In genomic region chr10:80603364-80603763, GRCm38 (mm10) we compare ENCODE assay signal across 8 mouse cellular contexts. TPM values are rescaled to one million over a fixed set of nuclear protein-coding genes. Genes with fewer than 3 reads are reported as not detected.
A peak's percentile ranks its signal among the peaks of the same experiment; 100 is the strongest.
DNase-seq lines count a peak whose midpoint lies in the region; ATAC-seq and TF ChIP-seq lines count a peak whose summit lies in the region.

No protein-coding gene starts in this region.

- peak overlapping the region; percentile 66 for H3K9ac ChIP-seq in kidney, embryonic 15.5 days
- H3K9ac ChIP-seq in embryonic facial prominence, embryonic 11.5 days (replicated peaks; ENCODE audit: low read length): peak overlapping the region; percentile 68
- H3K9ac ChIP-seq in hindbrain, postnatal 0 days (replicated peaks; ENCODE audit: low read length): peak overlapping the region; percentile 65
- H3K9ac ChIP-seq in midbrain, embryonic 15.5 days: peak overlapping the region; percentile 50

- H3K27me3 ChIP-seq in kidney, embryonic 15.5 days: peaks cover 2% of the 10 kb centered on the region; the same call in 1 of the 2 replicates
- H3K27me3 ChIP-seq in embryonic facial prominence, embryonic 11.5 days (ENCODE audit: control insufficient read depth, insufficient read depth, low read length): no peaks in the 10 kb centered on the region
- no peaks in the 10 kb centered on the region for H3K27me3 ChIP-seq in hindbrain, postnatal 0 days (ENCODE audit: insufficient read depth, low read length)
- H3K27me3 ChIP-seq in midbrain, embryonic 15.5 days (replicated peaks): no peaks in the 10 kb centered on the region

- H3K4me1 ChIP-seq in kidney, embryonic 15.5 days: peaks cover 24% of the 10 kb centered on the region
- H3K4me1 ChIP-seq in embryonic facial prominence, embryonic 11.5 days (ENCODE audit: control insufficient read depth, insufficient read depth, low read length): peaks cover 7% of the 10 kb centered on the region
- peaks cover 14% of the 10 kb centered on the region for H3K4me1 ChIP-seq in hindbrain, postnatal 0 days (ENCODE audit: insufficient read depth, low read length)
- H3K4me1 ChIP-seq in midbrain, embryonic 15.5 days: peaks cover 19% of the 10 kb centered on the region

- H3K27ac ChIP-seq in kidney, embryonic 15.5 days: peak overlapping the region; percentile 90
- 0 out of 2 replicates have a peak overlapping the region, but pooled peaks have one; percentile 35 for H3K27ac ChIP-seq in embryonic facial prominence, embryonic 11.5 days (replicated peaks; ENCODE audit: low read depth, low read length)
- H3K27ac ChIP-seq in hindbrain, postnatal 0 days: peak overlapping the region; percentile 91
- peak overlapping the region; percentile 90 for H3K27ac ChIP-seq in midbrain, embryonic 15.5 days

- 28% methylated on average over 7 of the region's 7 CpGs for WGBS in kidney, embryonic 15.5 days
- 31% methylated on average over 7 of the region's 7 CpGs for WGBS in embryonic facial prominence, embryonic 11.5 days
- 37% methylated on average over 7 of the region's 7 CpGs for WGBS in hindbrain, postnatal 0 days
- WGBS in midbrain, embryonic 15.5 days: 32% methylated on average over 7 of the region's 7 CpGs

- H3K4me3 ChIP-seq in kidney, embryonic 15.5 days (replicated peaks): peak overlapping the region; percentile 70
- H3K4me3 ChIP-seq in embryonic facial prominence, embryonic 11.5 days (ENCODE audit: low read depth, low read length): peak overlapping the region; percentile 66
- peak overlapping the region; percentile 75 for H3K4me3 ChIP-seq in hindbrain, postnatal 0 days (ENCODE audit: low read length)
- H3K4me3 ChIP-seq in midbrain, embryonic 15.5 days: peak overlapping the region; percentile 70

- H3K9me3 ChIP-seq in kidney, embryonic 15.5 days (replicated peaks): no peaks in the 10 kb centered on the region
- H3K9me3 ChIP-seq in embryonic facial prominence, embryonic 11.5 days (replicated peaks; ENCODE audit: control insufficient read depth, low read length): no peaks in the 10 kb centered on the region
- H3K9me3 ChIP-seq in hindbrain, postnatal 0 days (ENCODE audit: low read length): no peaks in the 10 kb centered on the region
- no peaks in the 10 kb centered on the region for H3K9me3 ChIP-seq in midbrain, embryonic 15.5 days

- peak overlapping the region; percentile 79 for H3K4me2 ChIP-seq in kidney, embryonic 15.5 days
- H3K4me2 ChIP-seq in embryonic facial prominence, embryonic 11.5 days (ENCODE audit: low read depth, low read length): peak overlapping the region; percentile 70
- H3K4me2 ChIP-seq in hindbrain, postnatal 0 days (ENCODE audit: low read depth, low read length): peak overlapping the region; percentile 89
- peak overlapping the region; percentile 69 for H3K4me2 ChIP-seq in midbrain, embryonic 15.5 days

- DNase-seq in kidney, adult 9 months: no peak
- DNase-seq in embryonic facial prominence, embryonic 11.5 days (ENCODE audit: low spot score): no peak
- DNase-seq in hindbrain, postnatal 0 days (ENCODE audit: low spot score): no peak
- no peak for DNase-seq in layer of hippocampus, postnatal 14 days (ENCODE audit: low spot score in 2 of 2)

- H3K36me3 ChIP-seq in kidney, embryonic 15.5 days: peaks cover 24% of the 10 kb centered on the region
- peaks cover 7% of the 10 kb centered on the region for H3K36me3 ChIP-seq in embryonic facial prominence, embryonic 11.5 days (replicated peaks; ENCODE audit: control insufficient read depth, insufficient read depth, low read depth, low read length)
- peaks cover 21% of the 10 kb centered on the region for H3K36me3 ChIP-seq in hindbrain, postnatal 0 days (ENCODE audit: insufficient read depth, low read length)
- peaks cover 13% of the 10 kb centered on the region; the same call in 1 of the 2 replicates for H3K36me3 ChIP-seq in midbrain, embryonic 15.5 days (replicated peaks)

- TF ChIP-seq CTCF in hindbrain, postnatal 0 days (IDR thresholded peaks at IDR 0.05; ENCODE audit: low read depth): no peak

- no peak for ATAC-seq in kidney, embryonic 15.5 days (replicated peaks; ENCODE audit: low FRiP score)
- no peak for ATAC-seq in embryonic facial prominence, embryonic 11.5 days (replicated peaks; ENCODE audit: insufficient number of reproducible peaks, low FRiP score, low TSS enrichment, low read depth)
- no peak for ATAC-seq in hindbrain, postnatal 0 days
- peak; percentile 21 for ATAC-seq in midbrain, embryonic 15.5 days (replicated peaks)
- ATAC-seq in frontal cortex, adult (ENCODE audit: low TSS enrichment): no peak
- ATAC-seq in megakaryocyte progenitor cell, adult 5-6 weeks (replicated peaks; ENCODE audit: poor library complexity): no peak

RNA-seq across cellular contexts. Expression of gene Adat3, which starts 0.7 kb away (rescaled TPM):
- polyA plus RNA-seq in kidney, embryonic 15.5 days (2015; fragmentation: Nextera tagmentation; extraction: Ambion mirVana): 7.0 and 8.6 TPM in 2 replicates
- polyA plus RNA-seq in embryonic facial prominence, embryonic 11.5 days (2014; fragmentation: Nextera tagmentation; extraction: Ambion mirVana): 5.7 and 5.8 TPM in 2 replicates
- 7.3 and 11.4 TPM in 2 replicates for total RNA-seq in hindbrain, postnatal 0 days (2014; rRNA removed)
- polyA plus RNA-seq in hindbrain, postnatal 0 days (2015; fragmentation: Nextera tagmentation; extraction: Ambion mirVana): 3.6 and 4.0 TPM in 2 replicates
- polyA plus RNA-seq in midbrain, embryonic 15.5 days (2015; fragmentation: Nextera tagmentation; extraction: Ambion mirVana): 6.0 and 6.9 TPM in 2 replicates
- total RNA-seq in layer of hippocampus, postnatal 14 days (2021): 1 to 10 TPM; 2.3 to 2.8 TPM
- total RNA-seq in megakaryocyte progenitor cell, adult 5-6 weeks (2015): 0.57 and 0.81 TPM in 2 replicates
- 0.08 TPM in 1 of 2 replicates, not detected in the other for total RNA-seq in megakaryocyte progenitor cell, adult 5-6 weeks (2017)

RNA-seq across cellular contexts. Expression of gene Scamp4, which starts 0.7 kb away (rescaled TPM):
- polyA plus RNA-seq in kidney, embryonic 15.5 days (2015; fragmentation: Nextera tagmentation; extraction: Ambion mirVana): 93.5 and 107 TPM in 2 replicates
- 62.4 and 64.9 TPM in 2 replicates for polyA plus RNA-seq in embryonic facial prominence, embryonic 11.5 days (2014; fragmentation: Nextera tagmentation; extraction: Ambion mirVana)
- total RNA-seq in hindbrain, postnatal 0 days (2014; rRNA removed): 39.5 and 43.2 TPM in 2 replicates
- polyA plus RNA-seq in hindbrain, postnatal 0 days (2015; fragmentation: Nextera tagmentation; extraction: Ambion mirVana): 68.3 and 69.1 TPM in 2 replicates
- polyA plus RNA-seq in midbrain, embryonic 15.5 days (2015; fragmentation: Nextera tagmentation; extraction: Ambion mirVana): 65.0 and 66.2 TPM in 2 replicates
- total RNA-seq in layer of hippocampus, postnatal 14 days (2021): 10 to 100 TPM; 38.5 to 40.7 TPM
- total RNA-seq in megakaryocyte progenitor cell, adult 5-6 weeks (2015): 25.9 and 27.2 TPM in 2 replicates
- 11.2 and 15.9 TPM in 2 replicates for total RNA-seq in megakaryocyte progenitor cell, adult 5-6 weeks (2017)

RNA-seq across cellular contexts. Expression of gene Gm49322, which starts 2.5 kb away (rescaled TPM):
- polyA plus RNA-seq in kidney, embryonic 15.5 days (2015; fragmentation: Nextera tagmentation; extraction: Ambion mirVana): 4.5 and 5.3 TPM in 2 replicates
- 1.4 and 1.5 TPM in 2 replicates for polyA plus RNA-seq in embryonic facial prominence, embryonic 11.5 days (2014; fragmentation: Nextera tagmentation; extraction: Ambion mirVana)
- 0.54 and 2.2 TPM in 2 replicates for total RNA-seq in hindbrain, postnatal 0 days (2014; rRNA removed)
- 1.1 TPM in 2 replicates for polyA plus RNA-seq in hindbrain, postnatal 0 days (2015; fragmentation: Nextera tagmentation; extraction: Ambion mirVana)
- 4.6 and 5.0 TPM in 2 replicates for polyA plus RNA-seq in midbrain, embryonic 15.5 days (2015; fragmentation: Nextera tagmentation; extraction: Ambion mirVana)
- 1 to 10 TPM; 2.5 to 2.8 TPM for total RNA-seq in layer of hippocampus, postnatal 14 days (2021)
- 0.17 and 0.57 TPM in 2 replicates for total RNA-seq in megakaryocyte progenitor cell, adult 5-6 weeks (2015)
- total RNA-seq in megakaryocyte progenitor cell, adult 5-6 weeks (2017): 0.61 TPM in 1 of 2 replicates, not detected in the other

RNA-seq across cellular contexts. Expression of gene Abhd17a, which starts 13.2 kb away (rescaled TPM):
- polyA plus RNA-seq in kidney, embryonic 15.5 days (2015; fragmentation: Nextera tagmentation; extraction: Ambion mirVana): 93.5 and 95.4 TPM in 2 replicates
- 94.8 and 111 TPM in 2 replicates for polyA plus RNA-seq in embryonic facial prominence, embryonic 11.5 days (2014; fragmentation: Nextera tagmentation; extraction: Ambion mirVana)
- total RNA-seq in hindbrain, postnatal 0 days (2014; rRNA removed): 389 and 721 TPM in 2 replicates
- polyA plus RNA-seq in hindbrain, postnatal 0 days (2015; fragmentation: Nextera tagmentation; extraction: Ambion mirVana): 159 and 171 TPM in 2 replicates
- polyA plus RNA-seq in midbrain, embryonic 15.5 days (2015; fragmentation: Nextera tagmentation; extraction: Ambion mirVana): 126 and 152 TPM in 2 replicates
- 100 to 1,000 TPM; 189 to 197 TPM for total RNA-seq in layer of hippocampus, postnatal 14 days (2021)
- total RNA-seq in megakaryocyte progenitor cell, adult 5-6 weeks (2015): 59.7 and 79.8 TPM in 2 replicates
- total RNA-seq in megakaryocyte progenitor cell, adult 5-6 weeks (2017): 20.5 and 29.4 TPM in 2 replicates

RNA-seq across cellular contexts. Expression of gene Csnk1g2, which starts 19.3 kb away (rescaled TPM):
- polyA plus RNA-seq in kidney, embryonic 15.5 days (2015; fragmentation: Nextera tagmentation; extraction: Ambion mirVana): 156 and 183 TPM in 2 replicates
- polyA plus RNA-seq in embryonic facial prominence, embryonic 11.5 days (2014; fragmentation: Nextera tagmentation; extraction: Ambion mirVana): 93.4 and 97.9 TPM in 2 replicates
- total RNA-seq in hindbrain, postnatal 0 days (2014; rRNA removed): 128 and 156 TPM in 2 replicates
- 94.3 and 95.5 TPM in 2 replicates for polyA plus RNA-seq in hindbrain, postnatal 0 days (2015; fragmentation: Nextera tagmentation; extraction: Ambion mirVana)
- polyA plus RNA-seq in midbrain, embryonic 15.5 days (2015; fragmentation: Nextera tagmentation; extraction: Ambion mirVana): 107 and 123 TPM in 2 replicates
- 100 to 1,000 TPM; 176 to 180 TPM for total RNA-seq in layer of hippocampus, postnatal 14 days (2021)
- 39.1 and 43.1 TPM in 2 replicates for total RNA-seq in megakaryocyte progenitor cell, adult 5-6 weeks (2015)
- total RNA-seq in megakaryocyte progenitor cell, adult 5-6 weeks (2017): 127 and 171 TPM in 2 replicates

Comparison
In these comparisons a context has a peak if more than half of its experiments do, and no peak if none do; other contexts are left out.
1. H3K27ac ChIP-seq: peak in every context shown above with its lines; median percentile 91 in hindbrain, postnatal 0 days; 90 in kidney, embryonic 15.5 days; 90 in midbrain, embryonic 15.5 days; 35 in embryonic facial prominence, embryonic 11.5 days.